Mouse (Mus musculus): ENCODE data around the gene Sympk. TPM values are rescaled to one million over a fixed set of nuclear protein-coding genes. Genes with fewer than 3 reads are reported as not detected.

Sympk gene
- total RNA-seq, 2 experiments from 2014 or later, result 85.2 to 86.8 TPM

DNA sequence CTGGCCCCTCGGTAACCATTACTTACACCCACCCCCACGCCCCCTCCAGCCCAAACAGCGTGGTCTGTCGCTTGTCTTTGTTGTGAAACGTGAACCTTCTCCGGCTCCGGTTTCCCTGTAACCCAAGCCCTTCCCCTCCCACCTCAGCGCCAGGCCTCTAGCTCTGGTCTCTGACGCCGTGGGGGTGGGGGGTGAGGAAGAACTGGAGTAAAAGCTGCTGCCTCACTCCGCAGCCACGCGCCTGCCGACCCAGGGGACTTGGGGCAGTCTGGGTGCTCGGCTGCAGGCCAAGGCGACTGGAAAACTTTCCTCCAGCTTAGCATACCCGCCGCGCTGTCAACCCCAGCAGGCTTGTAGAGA, 71.6 kb downstream of the Sympk start:
- intact Hi-C loops (cut with DNase I), result loop anchor here (2.0 kb wide), 1 partner anchor 21 kb away; no protein-coding TSS in a partner anchor
- peak in 1 of 2 experiments; percentile 60 for DNase-seq

DNA sequence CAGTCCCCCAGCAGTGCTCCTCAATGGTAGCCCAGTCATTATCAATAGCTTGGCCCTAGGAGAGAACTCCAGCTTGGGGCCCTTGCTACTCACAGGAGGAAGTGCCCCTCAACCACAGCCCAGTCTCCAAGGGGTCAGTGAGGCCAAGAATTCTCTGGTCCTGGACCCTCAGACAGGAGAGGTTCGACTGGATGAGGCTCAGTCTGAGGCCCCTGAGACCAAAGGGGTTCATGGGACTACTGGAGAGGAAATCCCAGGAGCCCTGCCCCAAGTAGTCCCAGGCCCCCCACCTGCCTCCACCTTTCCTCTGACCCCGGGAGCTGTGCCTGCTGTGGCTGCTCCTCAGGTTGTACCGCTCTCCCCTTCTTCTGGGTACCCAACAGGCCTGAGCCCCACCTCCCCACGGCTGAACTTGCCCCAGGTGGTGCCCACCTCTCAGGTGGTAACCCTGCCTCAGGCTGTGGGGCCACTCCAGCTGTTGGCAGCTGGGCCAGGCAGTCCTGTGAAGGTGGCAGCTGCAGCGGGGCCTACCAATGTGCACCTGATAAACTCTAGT, 72.3 kb downstream of the Sympk start:
- no peak for DNase-seq
- intact Hi-C loops (cut with DNase I), result loop anchor here (2.0 kb wide), 1 partner anchor 20 kb away; no protein-coding TSS in a partner anchor

DNA sequence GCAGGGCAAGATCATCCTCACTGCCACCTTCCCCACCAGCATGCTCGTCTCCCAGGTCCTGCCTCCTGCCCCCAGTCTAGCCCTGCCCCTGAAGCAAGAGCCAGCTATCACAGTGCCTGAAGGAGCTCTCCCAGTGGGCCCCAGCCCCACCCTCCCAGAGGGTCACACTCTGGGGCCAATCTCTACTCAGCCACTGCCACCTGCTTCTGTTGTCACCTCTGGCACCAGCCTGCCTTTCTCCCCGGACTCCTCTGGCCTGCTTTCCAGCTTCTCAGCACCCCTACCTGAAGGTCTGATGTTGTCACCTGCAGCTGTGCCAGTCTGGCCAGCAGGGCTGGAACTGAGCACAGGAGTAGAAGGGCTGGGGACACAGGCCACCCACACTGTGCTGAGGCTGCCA, 73.0 kb downstream of the Sympk start:
- no peak for DNase-seq
- intact Hi-C loops (cut with DNase I), result loop anchor here (2.0 kb wide), 1 partner anchor 20 kb away; no protein-coding TSS in a partner anchor

DNA sequence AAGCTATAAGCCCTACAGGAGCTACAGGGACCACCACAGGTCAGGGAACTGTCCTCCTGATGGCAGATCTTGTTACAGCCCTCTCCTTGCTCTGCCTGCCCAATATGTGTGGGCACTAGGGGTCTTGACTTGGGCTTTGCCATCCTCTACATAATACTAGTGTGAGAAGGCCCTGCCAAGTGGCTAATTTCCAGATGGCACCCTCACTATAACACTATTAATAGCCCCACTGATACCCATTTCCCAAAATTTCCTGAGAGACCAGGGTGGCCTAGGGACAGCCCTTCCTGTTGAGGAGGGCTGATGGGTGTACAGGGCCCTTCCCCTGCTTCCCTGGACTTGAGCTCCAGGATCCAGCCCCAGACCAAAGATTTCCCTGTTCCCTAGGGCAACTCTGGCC, 73.7 kb downstream of the Sympk start:
- intact Hi-C loops (cut with DNase I), result loop anchor here (2.0 kb wide), 1 partner anchor 19 kb away; no protein-coding TSS in a partner anchor
- peak in 1 of 2 experiments; percentile 53 for DNase-seq

DNA sequence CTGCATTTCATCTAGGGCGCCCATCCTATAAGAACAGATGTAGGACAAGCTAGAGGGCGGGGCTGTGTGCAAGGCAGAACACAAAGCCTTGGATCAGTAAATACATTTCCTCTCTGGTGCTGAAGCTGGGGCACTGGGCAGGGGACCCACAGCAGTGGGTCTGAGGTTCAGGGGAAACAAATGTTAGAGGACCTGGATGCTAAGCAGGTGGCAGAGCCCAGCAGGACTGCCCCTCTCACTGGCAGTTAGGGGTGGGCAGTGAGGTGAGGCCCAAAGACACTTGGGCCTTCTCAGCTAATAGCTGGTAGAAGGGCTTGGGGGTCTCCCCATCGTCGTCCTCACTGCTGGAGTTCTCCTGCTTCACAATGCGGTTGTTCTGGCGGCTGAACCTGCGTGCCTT, 74.6 kb downstream of the Sympk start:
- intact Hi-C loops (cut with DNase I), result no loop called here

DNA sequence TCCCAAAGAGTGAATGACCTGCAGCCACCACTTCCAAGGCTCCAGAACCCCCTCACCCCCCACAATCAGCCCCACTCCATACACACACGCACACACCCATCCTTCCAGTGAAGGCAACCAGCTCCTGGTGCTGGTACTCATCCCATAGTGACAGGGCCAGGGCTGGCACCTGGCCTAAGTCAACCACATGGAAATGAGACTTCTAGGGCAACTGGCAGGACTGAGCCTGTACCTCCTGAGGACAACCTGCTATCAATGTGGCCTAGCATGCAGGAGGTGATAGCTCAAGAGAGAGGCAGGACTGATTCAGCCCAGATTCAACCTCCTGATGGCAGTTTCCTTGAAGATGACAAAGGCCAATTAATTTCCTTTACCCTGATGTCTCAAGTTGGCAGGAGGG, 76.1 kb downstream of the Sympk start:
- no peak for DNase-seq
- intact Hi-C loops (cut with DNase I), result no loop called here

More for the DNA sequence above, 74.6 kb downstream of the Sympk start:
- DNase-seq, result no peak

DNA sequence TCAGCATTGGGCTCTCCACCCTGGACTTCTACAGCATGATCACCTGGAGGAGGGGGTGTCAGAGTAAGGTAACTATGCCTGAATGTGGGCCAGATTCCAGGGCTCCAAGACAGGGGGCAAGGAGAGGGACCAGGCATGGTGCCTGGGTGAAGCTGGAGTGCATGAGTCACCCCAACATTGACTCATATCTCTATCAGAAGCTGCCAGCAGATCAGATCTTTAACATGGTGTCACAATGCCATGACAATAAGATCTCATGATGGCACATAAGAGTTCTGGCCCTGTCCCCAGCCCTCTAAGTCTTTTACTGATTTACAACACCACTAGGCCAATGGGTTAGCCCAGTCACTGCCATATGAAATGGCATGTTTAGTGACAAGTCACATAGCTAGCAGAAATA, 79.6 kb downstream of the Sympk start:
- intact Hi-C loops (cut with DNase I), result no loop called here
- DNase-seq, result no peak

Small RNA genes within 50 kb of the gene (microRNA-seq; reads per million reads assigned to microRNA genes)
- gene Mir3100 (ENCODE audit: borderline number of aligned reads in 2 of 2), result 2.0 to 6.5 reads per million in 2 experiments

Other genes with a start within 250 kb of the Sympk start
- gene Psg19, start 225.9 kb upstream of the Sympk start, total RNA-seq (2021), result not detected
- gene Psg17, start 202.8 kb upstream of the Sympk start, total RNA-seq (2021), result not detected
- gene Mill2, start 184.4 kb upstream of the Sympk start, total RNA-seq (2021), result 1 to 10 TPM; 5.8 to 6.3 TPM
- 1 to 10 TPM; 1.4 to 1.6 TPM for gene Pglyrp1, start 153.0 kb upstream of the Sympk start, total RNA-seq (2021)
- 10 to 100 TPM in 1 of 2 experiments, 1 to 10 TPM in 1; 7.7 to 11.0 TPM for gene Ccdc61, start 114.0 kb upstream of the Sympk start, total RNA-seq (2021)
- 1 to 10 TPM; 4.8 to 7.7 TPM for gene Nova2, start 98.5 kb upstream of the Sympk start, total RNA-seq (2021)
- gene Nanos2, start 37.0 kb upstream of the Sympk start, total RNA-seq (2021), result not detected
- gene Mypop, start 33.1 kb upstream of the Sympk start, total RNA-seq (2021), result 1 to 10 TPM; 3.4 to 4.3 TPM
- 10 to 100 TPM; 19.6 to 23.0 TPM for gene Irf2bp1, start 20.3 kb upstream of the Sympk start, total RNA-seq (2021)
- gene Foxa3, start 839 bp upstream of the Sympk start, total RNA-seq (2021), result not detected
- not detected for gene Rsph6a, start 30.3 kb downstream of the Sympk start, total RNA-seq (2021)
- gene Dmwd, start 51.9 kb downstream of the Sympk start, total RNA-seq (2021), result 10 to 100 TPM; 48.8 to 52.4 TPM
- gene Dmpk, start 59.5 kb downstream of the Sympk start, total RNA-seq (2021), result 100 to 1,000 TPM; 512 to 563 TPM
- 10 to 100 TPM in 1 of 2 experiments, 1 to 10 TPM in 1; 7.2 to 10.2 TPM for gene Six5, start 70.2 kb downstream of the Sympk start, total RNA-seq (2021)
- gene Gm4969, start 94.0 kb downstream of the Sympk start, total RNA-seq (2021), result not detected
- 1 to 10 TPM; 4.6 to 5.3 TPM for gene Fbxo46, start 95.5 kb downstream of the Sympk start, total RNA-seq (2021)
- 1 to 10 TPM; 3.8 to 4.8 TPM for gene Qpctl, start 124.9 kb downstream of the Sympk start, total RNA-seq (2021)
- gene Snrpd2, start 125.3 kb downstream of the Sympk start, total RNA-seq (2021), result 10 to 100 TPM; 66.8 to 67.0 TPM
- gene Gipr, start 141.8 kb downstream of the Sympk start, total RNA-seq (2021), result under 1 TPM in 1 of 2 experiments, not detected in 1; 0.14 TPM
- 10 to 100 TPM; 34.3 to 44.4 TPM for gene Eml2, start 152.0 kb downstream of the Sympk start, total RNA-seq (2021)
- 10 to 100 TPM in 1 of 2 experiments, 1 to 10 TPM in 1; 7.9 to 10.6 TPM for gene Gpr4, start 188.2 kb downstream of the Sympk start, total RNA-seq (2021)
- gene Opa3, start 204.0 kb downstream of the Sympk start, total RNA-seq (2021), result 10 to 100 TPM; 53.9 to 62.9 TPM
- gene Vasp, start 247.4 kb downstream of the Sympk start, total RNA-seq (2021), result 10 to 100 TPM; 32.6 to 36.1 TPM